Mouse (Mus musculus): Measurements from ENCODE around the gene Med22.

GRCm38 (mm10) chr2:26903311-26903710, 7.2 kb downstream of the Med22 start:
- TF ChIP-seq GATA1 (IDR thresholded peaks at IDR 0.05; ENCODE audit: borderline replicate concordance, low read length) (no peak), CTCF (IDR thresholded peaks at IDR 0.05; ENCODE audit: low read depth, low read length) (no peak), TAL1 (conservative IDR thresholded peaks at IDR 0.05; ENCODE audit: low read depth, low read length) (no peak), GATA2 (IDR thresholded peaks at IDR 0.05; ENCODE audit: borderline replicate concordance, low read depth, low read length) (no peak)
